Mouse (Mus musculus) brain, embryonic 14.5 days (tissue): ENCODE results near the gene Prkaa1.

Experiments
- CTCF ChIP-seq: fragments of 200-500 bp; IDR thresholded peaks from 2 replicates; pipeline ENCODE4 v1.5.1; 2012; ENCODE audit warnings: inconsistent platforms, mild to moderate bottlenecking, moderate library complexity, borderline replicate concordance; ENCODE audit not compliant: insufficient read depth, insufficient read length; ENCODE audit errors: extremely low read depth
- POLR2A ChIP-seq: fragments of 200-500 bp; IDR thresholded peaks from 2 replicates; pipeline ENCODE4 v1.6.1; 2012; ENCODE audit warnings: mild to moderate bottlenecking, inconsistent platforms, borderline replicate concordance; ENCODE audit not compliant: poor library complexity, insufficient read depth, insufficient read length, severe bottlenecking; ENCODE audit errors: extremely low read depth

GRCm38 (mm10) chr15:5158827-5159226, 15.2 kb downstream of the Prkaa1 start:
- no peak for TF ChIP-seq CTCF
- TF ChIP-seq POLR2A: no peak
